11 mouse cellular contexts compared by ENCODE assay signal in genomic region chr5:33830832-33831231, GRCm38 (mm10). TPM values are rescaled to one million over a fixed set of nuclear protein-coding genes. Genes with fewer than 3 reads are reported as not detected.
A peak's percentile ranks its signal among the peaks of the same experiment; 100 is the strongest.
DNase-seq lines count a peak whose midpoint lies in the region; ATAC-seq and TF ChIP-seq lines count a peak whose summit lies in the region.
"Had no signal": no experiment of that assay in that cellular context is flagged by ENCODE, and none has a peak within 500 bp of the region (broad histone marks: within the 10 kb centered on the region; RNA-seq: fewer than 3 reads in every experiment).

No protein-coding gene starts in this region.

- no peak overlapping the region for H3K27ac ChIP-seq in hindbrain, postnatal 0 days
- H3K27ac ChIP-seq in hindbrain, embryonic 13.5 days: no peak overlapping the region
- H3K27ac ChIP-seq in thymus, adult 2 months (ENCODE audit: control insufficient read depth, insufficient read depth, low read length): no peak overlapping the region
- H3K27ac ChIP-seq in midbrain, embryonic 15.5 days: no peak overlapping the region
- H3K27ac ChIP-seq: limb, embryonic 15.5 days had no signal

- no peaks in the 10 kb centered on the region for H3K27me3 ChIP-seq in hindbrain, postnatal 0 days (ENCODE audit: insufficient read depth, low read length)
- no peaks in the 10 kb centered on the region for H3K27me3 ChIP-seq in hindbrain, embryonic 13.5 days
- H3K27me3 ChIP-seq in thymus, adult 2 months (ENCODE audit: control insufficient read depth, insufficient read depth, low read length): no peaks in the 10 kb centered on the region
- no peaks in the 10 kb centered on the region for H3K27me3 ChIP-seq in midbrain, embryonic 15.5 days (replicated peaks)
- H3K27me3 ChIP-seq: limb, embryonic 15.5 days had no signal

- TF ChIP-seq POLR2A in thymus, adult 2 months (IDR thresholded peaks at IDR 0.05; ENCODE audit: control insufficient read depth, extremely low read depth, insufficient read depth, low read length, poor library complexity): no peak

- H3K4me1 ChIP-seq in hindbrain, postnatal 0 days (ENCODE audit: insufficient read depth, low read length): no peaks in the 10 kb centered on the region
- peaks cover 16% of the 10 kb centered on the region for H3K4me1 ChIP-seq in hindbrain, embryonic 13.5 days (replicated peaks)
- H3K4me1 ChIP-seq in thymus, adult 2 months (replicated peaks; ENCODE audit: control insufficient read depth, insufficient read depth, low read length): peaks cover 11% of the 10 kb centered on the region
- 0 out of 2 replicates have a peak, but pooled peaks cover 3% of the 10 kb centered on the region for H3K4me1 ChIP-seq in midbrain, embryonic 15.5 days
- H3K4me1 ChIP-seq: limb, embryonic 15.5 days had no signal

- 62% methylated on average over 1 of the region's 1 CpGs for WGBS in hindbrain, postnatal 0 days
- WGBS in hindbrain, embryonic 13.5 days: 69% methylated on average over 1 of the region's 1 CpGs
- WGBS in thymus, adult 2 months: 84% methylated on average over 1 of the region's 1 CpGs
- WGBS in midbrain, embryonic 15.5 days: 74% methylated on average over 1 of the region's 1 CpGs

- no peak overlapping the region for H3K9ac ChIP-seq in hindbrain, postnatal 0 days (replicated peaks; ENCODE audit: low read length)
- H3K9ac ChIP-seq in hindbrain, embryonic 13.5 days: no peak overlapping the region
- H3K9ac ChIP-seq in midbrain, embryonic 15.5 days: no peak overlapping the region
- H3K9ac ChIP-seq: limb, embryonic 15.5 days had no signal

- no peak for ATAC-seq in hindbrain, postnatal 0 days
- no peak for ATAC-seq in hindbrain, embryonic 13.5 days (ENCODE audit: low FRiP score)
- ATAC-seq in midbrain, embryonic 15.5 days (replicated peaks): no peak

- peak; percentile 55 for TF ChIP-seq CTCF in hindbrain, postnatal 0 days (IDR thresholded peaks at IDR 0.05; ENCODE audit: low read depth)
- TF ChIP-seq CTCF in thymus, adult 2 months (IDR thresholded peaks at IDR 0.05; ENCODE audit: borderline replicate concordance, control insufficient read depth, extremely low read depth, insufficient read depth, low read length, poor library complexity): no peak

- no peaks in the 10 kb centered on the region for H3K36me3 ChIP-seq in hindbrain, postnatal 0 days (ENCODE audit: insufficient read depth, low read length)
- H3K36me3 ChIP-seq in hindbrain, embryonic 13.5 days: peaks cover 4% of the 10 kb centered on the region; the same call in 1 of the 2 replicates
- H3K36me3 ChIP-seq in thymus, adult 2 months (ENCODE audit: control insufficient read depth, insufficient read depth, low read length): no peaks in the 10 kb centered on the region
- H3K36me3 ChIP-seq in midbrain, embryonic 15.5 days (replicated peaks): no peaks in the 10 kb centered on the region

- DNase-seq in hindbrain, postnatal 0 days (ENCODE audit: low spot score): no peak
- peak; percentile 46 for DNase-seq in thymus, adult 2 months
- DNase-seq in thymus, adult 18-20 months: no peak
- DNase-seq in lung, postnatal 36 days: peak; percentile 42
- DNase-seq in frontal cortex, postnatal 10 days (ENCODE audit: low spot score in 2 of 2): no peak
- no peak for DNase-seq in right cerebral cortex, postnatal 4 days

- H3K4me2 ChIP-seq in hindbrain, postnatal 0 days (ENCODE audit: low read depth, low read length): no peak overlapping the region
- no peak overlapping the region for H3K4me2 ChIP-seq in hindbrain, embryonic 13.5 days
- no peak overlapping the region for H3K4me2 ChIP-seq in midbrain, embryonic 15.5 days
- H3K4me2 ChIP-seq: limb, embryonic 15.5 days had no signal

- H3K9me3 ChIP-seq in hindbrain, postnatal 0 days (ENCODE audit: low read length): no peaks in the 10 kb centered on the region
- no peaks in the 10 kb centered on the region for H3K9me3 ChIP-seq in hindbrain, embryonic 13.5 days
- no peaks in the 10 kb centered on the region for H3K9me3 ChIP-seq in midbrain, embryonic 15.5 days
- H3K9me3 ChIP-seq: G1E; limb, embryonic 15.5 days had no signal

- no peak overlapping the region for H3K4me3 ChIP-seq in hindbrain, postnatal 0 days (ENCODE audit: low read length)
- H3K4me3 ChIP-seq in hindbrain, embryonic 13.5 days: no peak overlapping the region
- H3K4me3 ChIP-seq in thymus, adult 2 months (ENCODE audit: control insufficient read depth, insufficient read depth, low read length): no peak overlapping the region
- no peak overlapping the region for H3K4me3 ChIP-seq in midbrain, embryonic 15.5 days
- H3K4me3 ChIP-seq: erythroblast, embryonic 14.5 days; limb, embryonic 15.5 days had no signal

RNA-seq across cellular contexts. Expression of gene Nsd2, which starts 10.3 kb away (rescaled TPM):
- total RNA-seq in hindbrain, postnatal 0 days (2014; rRNA removed): 76.2 and 81.1 TPM in 2 replicates
- 64.0 and 69.4 TPM in 2 replicates for polyA plus RNA-seq in hindbrain, postnatal 0 days (2015; fragmentation: Nextera tagmentation; extraction: Ambion mirVana)
- polyA plus RNA-seq in hindbrain, embryonic 13.5 days (2015; fragmentation: Nextera tagmentation; extraction: Ambion mirVana): 74.1 and 77.6 TPM in 2 replicates
- polyA plus RNA-seq in thymus, adult 2 months (2012; rRNA removed): 53.3 and 64.8 TPM in 2 replicates
- 78.6 and 81.6 TPM in 2 replicates for polyA plus RNA-seq in midbrain, embryonic 15.5 days (2015; fragmentation: Nextera tagmentation; extraction: Ambion mirVana)

RNA-seq across cellular contexts. Expression of gene Letm1, which starts 48.2 kb away (rescaled TPM):
- 59.9 and 67.0 TPM in 2 replicates for total RNA-seq in hindbrain, postnatal 0 days (2014; rRNA removed)
- polyA plus RNA-seq in hindbrain, postnatal 0 days (2015; fragmentation: Nextera tagmentation; extraction: Ambion mirVana): 71.7 and 83.9 TPM in 2 replicates
- 58.0 and 58.5 TPM in 2 replicates for polyA plus RNA-seq in hindbrain, embryonic 13.5 days (2015; fragmentation: Nextera tagmentation; extraction: Ambion mirVana)
- 69.5 and 82.9 TPM in 2 replicates for polyA plus RNA-seq in thymus, adult 2 months (2012; rRNA removed)
- 75.4 and 75.9 TPM in 2 replicates for polyA plus RNA-seq in midbrain, embryonic 15.5 days (2015; fragmentation: Nextera tagmentation; extraction: Ambion mirVana)

Comparison
In these comparisons a context has a peak if more than half of its experiments do, and no peak if none do; other contexts are left out.
1. DNase-seq: peak in thymus, adult 2 months (single experiment) and lung, postnatal 36 days (single experiment); none in hindbrain, postnatal 0 days (single experiment), thymus, adult 18-20 months (0 of 2), frontal cortex, postnatal 10 days (0 of 2) and right cerebral cortex, postnatal 4 days (single experiment).